Mouse (Mus musculus): ENCODE data around the gene Gm14525. TPM values are rescaled to one million over a fixed set of nuclear protein-coding genes. Genes with fewer than 3 reads are reported as not detected.

Gene Gm14525
- not detected for polyA plus RNA-seq (2014; fragmentation: Illumina TruSeq; extraction: RNeasy Lipid Tissue Mini Kit (QIAGEN cat#74804); ENCODE audit: low read depth, low replicate concordance)

DNA sequence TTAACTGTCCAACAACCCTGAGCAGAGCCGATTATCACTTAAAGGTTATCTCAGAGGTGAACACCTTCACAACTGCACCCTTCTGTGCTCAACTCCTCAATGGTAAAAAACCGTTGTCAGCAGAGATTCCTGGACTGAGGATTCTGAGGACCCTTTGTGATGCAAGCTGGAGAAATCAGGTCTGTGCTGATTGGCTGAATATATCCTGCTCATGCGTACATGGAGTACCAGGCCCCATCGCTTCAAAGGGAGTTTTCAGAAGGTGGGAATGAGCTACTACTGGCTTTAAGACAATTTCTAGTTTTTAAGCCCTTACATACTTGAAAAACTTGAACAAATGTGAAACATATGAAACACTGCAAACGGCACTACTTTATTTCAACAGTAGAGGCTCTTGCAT is at the start of gene Gm14525:
Gene Gm14525, minus strand, starts transcription at position 101 of the 400 bp plus-strand sequence.

Other genes with a start within 250 kb of the Gm14525 start
- not detected for gene Slx, start 157.1 kb downstream of the Gm14525 start, polyA plus RNA-seq (2014; fragmentation: Illumina TruSeq; extraction: RNeasy Lipid Tissue Mini Kit (QIAGEN cat#74804); ENCODE audit: low read depth, low replicate concordance)
- not detected for gene Gm6121, start 233.1 kb upstream of the Gm14525 start, polyA plus RNA-seq (2014; fragmentation: Illumina TruSeq; extraction: RNeasy Lipid Tissue Mini Kit (QIAGEN cat#74804); ENCODE audit: low read depth, low replicate concordance)

Measured in adrenal gland, adult 10 weeks (tissue).